Mouse (Mus musculus): Measurements from ENCODE around the gene Asic2.

GRCm38 (mm10) chr11:81610506-81610905, 357.8 kb downstream of the Asic2 start:
- no peak for TF ChIP-seq POLR2A (IDR thresholded peaks at IDR 0.05; ENCODE audit: low read depth, low read length)
- TF ChIP-seq CTCF (conservative IDR thresholded peaks at IDR 0.05; ENCODE audit: insufficient read depth, insufficient read length, low read depth, low read length): no peak
